16 mouse cellular contexts compared by ENCODE assay signal in genomic region chr2:75318190-75318589, GRCm38 (mm10).
A peak's percentile ranks its signal among the peaks of the same experiment; 100 is the strongest.
DNase-seq lines count a peak whose midpoint lies in the region; ATAC-seq and TF ChIP-seq lines count a peak whose summit lies in the region.
"Had no signal": no experiment of that assay in that cellular context is flagged by ENCODE, and none has a peak within 500 bp of the region (broad histone marks: within the 10 kb centered on the region; RNA-seq: fewer than 3 reads in every experiment).

No protein-coding gene starts in this region.

- DNase-seq in gastrocnemius, adult 2 months = no peak
- DNase-seq in gastrocnemius, adult 8-10 months (ENCODE audit: low spot score in 2 of 2) = no peak
- no peak for DNase-seq in liver, postnatal 0 days
- DNase-seq in G1E (ENCODE audit: low spot score) = peak; percentile 9
- peak; percentile 14 for DNase-seq in induced T-regulatory cell, adult 2 months (ENCODE audit: low read depth)
- DNase-seq in embryonic facial prominence, embryonic 10.5 days (ENCODE audit: low spot score) = no peak
- no peak for DNase-seq in layer of hippocampus, postnatal 14 days (ENCODE audit: low spot score in 2 of 2)
- DNase-seq: adrenal gland, adult 8-10 months; gastrocnemius, postnatal 36 days; heart, postnatal 4 days; right cerebral cortex, postnatal 25 days had no signal

- H3K4me1 ChIP-seq in liver, postnatal 0 days (ENCODE audit: insufficient read depth) = no peaks in the 10 kb centered on the region
- H3K4me1 ChIP-seq in liver, embryonic 12.5 days = no peaks in the 10 kb centered on the region
- no peaks in the 10 kb centered on the region for H3K4me1 ChIP-seq in G1E (ENCODE audit: insufficient read depth, low read depth, low read length)
- H3K4me1 ChIP-seq in embryonic facial prominence, embryonic 10.5 days = no peaks in the 10 kb centered on the region

- peak; percentile 44 for TF ChIP-seq CTCF in gastrocnemius, adult 2 months (IDR thresholded peaks at IDR 0.05)
- peak; percentile 46 for TF ChIP-seq CTCF in liver, postnatal 0 days (IDR thresholded peaks at IDR 0.05; ENCODE audit: low read depth)
- peak; percentile 8; the same call in 1 of the 2 replicates for TF ChIP-seq CTCF in G1E (IDR thresholded peaks at IDR 0.05; ENCODE audit: low read depth, low read length)

- WGBS in liver, postnatal 0 days (ENCODE audit: insufficient replicate concordance) = 42% methylated on average over 5 of the region's 5 CpGs
- 45% methylated on average over 5 of the region's 5 CpGs for WGBS in liver, embryonic 12.5 days (ENCODE audit: insufficient replicate concordance)
- WGBS in embryonic facial prominence, embryonic 10.5 days = 58% methylated on average over 5 of the region's 5 CpGs

- H3K4me2 ChIP-seq in liver, postnatal 0 days (ENCODE audit: low read depth, low read length) = no peak overlapping the region
- H3K4me2 ChIP-seq in liver, embryonic 12.5 days = no peak overlapping the region
- H3K4me2 ChIP-seq: forebrain, embryonic 12.5 days; kidney, embryonic 15.5 days; liver, embryonic 11.5 days; neural tube, embryonic 13.5 days had no signal

- no peak overlapping the region for H3K27ac ChIP-seq in gastrocnemius, adult 2 months
- no peak overlapping the region for H3K27ac ChIP-seq in liver, postnatal 0 days (ENCODE audit: low read depth)
- H3K27ac ChIP-seq in liver, embryonic 12.5 days = no peak overlapping the region
- H3K27ac ChIP-seq in embryonic facial prominence, embryonic 10.5 days (replicated peaks) = no peak overlapping the region
- H3K27ac ChIP-seq: forebrain, embryonic 12.5 days; kidney, embryonic 15.5 days; neural tube, embryonic 13.5 days had no signal

- H3K9me3 ChIP-seq in liver, postnatal 0 days (ENCODE audit: low read length) = no peaks in the 10 kb centered on the region
- H3K9me3 ChIP-seq in liver, embryonic 12.5 days (replicated peaks) = no peaks in the 10 kb centered on the region
- H3K9me3 ChIP-seq in G1E (replicated peaks) = no peaks in the 10 kb centered on the region
- no peaks in the 10 kb centered on the region for H3K9me3 ChIP-seq in embryonic facial prominence, embryonic 10.5 days
- H3K9me3 ChIP-seq: forebrain, embryonic 12.5 days; kidney, embryonic 15.5 days; neural tube, embryonic 13.5 days had no signal

- no peak for ATAC-seq in liver, postnatal 0 days
- ATAC-seq in liver, embryonic 12.5 days = no peak
- no peak for ATAC-seq in G1E (ENCODE audit: extremely low read depth, insufficient number of reproducible peaks, low FRiP score, poor library complexity, severe bottlenecking)

- H3K9ac ChIP-seq in liver, postnatal 0 days (replicated peaks) = no peak overlapping the region
- H3K9ac ChIP-seq in liver, embryonic 12.5 days = no peak overlapping the region
- H3K9ac ChIP-seq: forebrain, embryonic 12.5 days; kidney, embryonic 15.5 days; neural tube, embryonic 13.5 days had no signal

- H3K27me3 ChIP-seq in liver, postnatal 0 days (ENCODE audit: insufficient read depth, low read length) = no peaks in the 10 kb centered on the region
- peaks cover 7% of the 10 kb centered on the region; the same call in 1 of the 2 replicates for H3K27me3 ChIP-seq in liver, embryonic 12.5 days (replicated peaks)
- no peaks in the 10 kb centered on the region for H3K27me3 ChIP-seq in G1E (ENCODE audit: insufficient read depth, low read length)
- H3K27me3 ChIP-seq in embryonic facial prominence, embryonic 10.5 days (replicated peaks; ENCODE audit: low read depth, poor library complexity, severe bottlenecking) = peaks cover 14% of the 10 kb centered on the region

- intact Hi-C loops in gastrocnemius, adult 2 months (cut with DNase I) = no loop called here

- no peak overlapping the region for H3K4me3 ChIP-seq in gastrocnemius, adult 2 months
- H3K4me3 ChIP-seq in liver, postnatal 0 days (ENCODE audit: low read depth, low read length) = no peak overlapping the region
- H3K4me3 ChIP-seq in liver, embryonic 12.5 days = no peak overlapping the region
- no peak overlapping the region for H3K4me3 ChIP-seq in G1E (ENCODE audit: low read depth, low read length)
- no peak overlapping the region for H3K4me3 ChIP-seq in embryonic facial prominence, embryonic 10.5 days
- H3K4me3 ChIP-seq: forebrain, embryonic 12.5 days; kidney, embryonic 15.5 days; neural tube, embryonic 13.5 days had no signal

- no peaks in the 10 kb centered on the region for H3K36me3 ChIP-seq in liver, postnatal 0 days (replicated peaks; ENCODE audit: insufficient read depth, low read length)
- H3K36me3 ChIP-seq in liver, embryonic 12.5 days = no peaks in the 10 kb centered on the region
- no peaks in the 10 kb centered on the region for H3K36me3 ChIP-seq in G1E (replicated peaks)
- no peaks in the 10 kb centered on the region for H3K36me3 ChIP-seq in embryonic facial prominence, embryonic 10.5 days (replicated peaks)
- H3K36me3 ChIP-seq: forebrain, embryonic 12.5 days; kidney, embryonic 15.5 days; neural tube, embryonic 13.5 days had no signal

- no peak for TF ChIP-seq EP300 in liver, postnatal 0 days (IDR thresholded peaks at IDR 0.05; ENCODE audit: low read depth)

Comparison
In these comparisons a context has a peak if more than half of its experiments do, and no peak if none do; other contexts are left out.
1. DNase-seq: peak in G1E (single experiment) and induced T-regulatory cell, adult 2 months (single experiment); none in gastrocnemius, adult 2 months (single experiment), gastrocnemius, adult 8-10 months (0 of 2), liver, postnatal 0 days (single experiment), embryonic facial prominence, embryonic 10.5 days (single experiment) and layer of hippocampus, postnatal 14 days (0 of 2).
2. Peak in every context shown above with its lines, with median percentiles within 50 percentile points of each other: CTCF ChIP-seq.